Mouse (Mus musculus) adrenal gland, adult 8-10 months (tissue): Measurements from ENCODE around the gene Cln3. TPM values are rescaled to one million over a fixed set of nuclear protein-coding genes. Genes with fewer than 3 reads are reported as not detected.

Source experiments
- microRNA-seq, 2 experiments: library from miRNA; unstranded; fragments of <30 nt; microRNA quantifications; one replicate each; pipeline ENCODE4 v1.2.0; 2022
- total RNA-seq, 4 experiments: library from RNA; stranded (reverse); gene quantifications; 2 replicates each; pipeline ENCODE4 v1.2.4; 2022

Gene Cln3
- total RNA-seq, 4 experiments from 2014 or later = 25.6 to 55.5 (median 39.8) TPM

Small RNAs within 50 kb of the gene (microRNA-seq; reads per million reads assigned to microRNA genes)
- gene Mir7059 = 0.53 to 1.3 reads per million in 2 experiments

Other genes starting within 250 kb of the Cln3 start
- 1 to 10 TPM in 3 of 4 experiments, under 1 TPM in 1; 0.49 to 2.0 (median 1.6) TPM for gene Lat, start 216.2 kb downstream of the Cln3 start, total RNA-seq
- gene Spns1, start 208.4 kb downstream of the Cln3 start, total RNA-seq = 10 to 100 TPM; 36.9 to 57.2 (median 45.6) TPM
- 10 to 100 TPM in 2 of 4 experiments, 1 to 10 TPM in 2; 6.5 to 10.8 (median 8.8) TPM for gene Nfatc2ip, start 189.1 kb downstream of the Cln3 start, total RNA-seq
- under 1 TPM; 0.56 to 0.94 (median 0.78) TPM for gene Cd19, start 170.9 kb downstream of the Cln3 start, total RNA-seq
- gene Rabep2, start 157.1 kb downstream of the Cln3 start, total RNA-seq = 100 to 1,000 TPM in 2 of 4 experiments, 10 to 100 TPM in 2; 52.1 to 174 (median 93.2) TPM
- under 1 TPM in 1 of 4 experiments, not detected in 3; 0.08 TPM for gene Atp2a1, start 122.7 kb downstream of the Cln3 start, total RNA-seq
- 10 to 100 TPM; 54.3 to 78.7 (median 65.2) TPM for gene Sh2b1, start 110.4 kb downstream of the Cln3 start, total RNA-seq
- 100 to 1,000 TPM; 205 to 255 (median 223) TPM for gene Tufm, start 98.5 kb downstream of the Cln3 start, total RNA-seq
- 100 to 1,000 TPM in 2 of 4 experiments, 10 to 100 TPM in 2; 83.3 to 141 (median 110) TPM for gene Atxn2l, start 82.4 kb downstream of the Cln3 start, total RNA-seq
- gene Eif3c, start 19.4 kb downstream of the Cln3 start, total RNA-seq = 100 to 1,000 TPM; 206 to 258 (median 232) TPM
- 1 to 10 TPM; 1.4 to 4.3 (median 3.3) TPM for gene Apobr, start 875 bp downstream of the Cln3 start, total RNA-seq
- gene Il27, start 9.1 kb upstream of the Cln3 start, total RNA-seq = not detected
- 10 to 100 TPM in 2 of 4 experiments, 1 to 10 TPM in 2; 7.9 to 17.5 (median 10.3) TPM for gene Nupr1, start 45.0 kb upstream of the Cln3 start, total RNA-seq
- gene Sgf29, start 63.5 kb upstream of the Cln3 start, total RNA-seq = 10 to 100 TPM; 30.5 to 44.4 (median 38.2) TPM
- gene Sult1a1, start 90.6 kb upstream of the Cln3 start, total RNA-seq = 10 to 100 TPM; 33.4 to 42.0 (median 40.2) TPM
- 100 to 1,000 TPM in 1 of 4 experiments, 10 to 100 TPM in 3; 78.0 to 116 (median 95.6) TPM for gene Bola2, start 109.6 kb upstream of the Cln3 start, total RNA-seq
- gene Slx1b, start 110.0 kb upstream of the Cln3 start, total RNA-seq = 10 to 100 TPM; 14.7 to 21.1 (median 18.2) TPM
- gene Coro1a, start 122.0 kb upstream of the Cln3 start, total RNA-seq = 10 to 100 TPM; 21.0 to 28.2 (median 25.0) TPM
- gene Mapk3, start 173.8 kb upstream of the Cln3 start, total RNA-seq = 100 to 1,000 TPM; 117 to 195 (median 156) TPM
- 1 to 10 TPM; 1.8 to 9.2 (median 5.6) TPM for gene Gdpd3, start 180.5 kb upstream of the Cln3 start, total RNA-seq
- 100 to 1,000 TPM; 114 to 148 (median 125) TPM for gene Ypel3, start 191.1 kb upstream of the Cln3 start, total RNA-seq
- under 1 TPM in 3 of 4 experiments, not detected in 1; 0.35 to 0.74 (median 0.56) TPM for gene Tbx6, start 195.7 kb upstream of the Cln3 start, total RNA-seq
- 100 to 1,000 TPM in 1 of 4 experiments, 10 to 100 TPM in 3; 85.9 to 100 (median 94.9) TPM for gene Ppp4c, start 206.7 kb upstream of the Cln3 start, total RNA-seq
- gene Fam57b, start 211.9 kb upstream of the Cln3 start, total RNA-seq = 10 to 100 TPM in 3 of 4 experiments, 1 to 10 TPM in 1; 9.4 to 16.7 (median 13.8) TPM
- not detected for gene 4930451I11Rik, start 245.8 kb upstream of the Cln3 start, total RNA-seq